Mouse (Mus musculus) c-Kit-negative CD71-positive TER-119-positive erythroid progenitor cells, embryonic 14.5 days (primary cell): Measurements from ENCODE around the gene Cep57l1.
"Not testable (repeated sequence)": the region's sequence is repeated elsewhere in the genome, so short reads cannot be mapped to it uniquely, and the experiment has no call there.

Experiments used
- DNase-seq: peaks from one replicate; pipeline ENCODE4 v3.0.0-alpha.2; 2013; ENCODE audit warnings: low read depth, low spot score

The Cep57l1 gene

GRCm38 (mm10) chr10:41809771-41810563, at the start of gene Cep57l1, which contains the start of gene Sesn1:
TSS of gene Cep57l1 (minus strand) at chr10:41809871.
TSS of gene Sesn1 (plus strand) at chr10:41809935.
- peak; percentile 88 for DNase-seq

GRCm38 (mm10) chr10:41848721-41849120, 39.0 kb upstream of the Cep57l1 start:
- no peak for DNase-seq

- DNase-seq = no peak
These were observed 38.1 kb upstream of the Cep57l1 start for GRCm38 (mm10) chr10:41847737-41848136.

GRCm38 (mm10) chr10:41838911-41839310, 29.2 kb upstream of the Cep57l1 start:
- DNase-seq = no peak

GRCm38 (mm10) chr10:41834131-41834530, 24.5 kb upstream of the Cep57l1 start:
- no peak for DNase-seq

GRCm38 (mm10) chr10:41832191-41832590, 22.5 kb upstream of the Cep57l1 start:
- no peak for DNase-seq

GRCm38 (mm10) chr10:41830851-41831522, 21.3 kb upstream of the Cep57l1 start:
- DNase-seq = peak; percentile 50

- DNase-seq = no peak
These were observed 20.8 kb upstream of the Cep57l1 start for GRCm38 (mm10) chr10:41830445-41830844.

- DNase-seq = no peak
These were observed 20.3 kb upstream of the Cep57l1 start for GRCm38 (mm10) chr10:41829980-41830379.

GRCm38 (mm10) chr10:41829191-41829590, 19.5 kb upstream of the Cep57l1 start:
- no peak for DNase-seq

GRCm38 (mm10) chr10:41827784-41828183, 18.1 kb upstream of the Cep57l1 start:
- no peak for DNase-seq

- DNase-seq = no peak
These were observed 16.9 kb upstream of the Cep57l1 start for GRCm38 (mm10) chr10:41826526-41827116.

- no peak for DNase-seq
These were observed 16.3 kb upstream of the Cep57l1 start for GRCm38 (mm10) chr10:41825996-41826395.

GRCm38 (mm10) chr10:41825041-41825440, 15.4 kb upstream of the Cep57l1 start:
- DNase-seq = no peak

- no peak for DNase-seq
These were observed 14.2 kb upstream of the Cep57l1 start for GRCm38 (mm10) chr10:41823916-41824315.

GRCm38 (mm10) chr10:41823282-41823675, 13.6 kb upstream of the Cep57l1 start:
- not testable (repeated sequence) for DNase-seq

- DNase-seq = no peak
These were observed 13.1 kb upstream of the Cep57l1 start for GRCm38 (mm10) chr10:41822573-41823281.

GRCm38 (mm10) chr10:41821171-41821570, 11.5 kb upstream of the Cep57l1 start:
- DNase-seq = no peak

GRCm38 (mm10) chr10:41820401-41820800, 10.7 kb upstream of the Cep57l1 start:
- no peak for DNase-seq

- no peak for DNase-seq
These were observed 9.6 kb upstream of the Cep57l1 start for GRCm38 (mm10) chr10:41819307-41819706.

GRCm38 (mm10) chr10:41818733-41819070, 9.0 kb upstream of the Cep57l1 start:
- DNase-seq = not testable (repeated sequence)
